In the genomic region with DNA sequence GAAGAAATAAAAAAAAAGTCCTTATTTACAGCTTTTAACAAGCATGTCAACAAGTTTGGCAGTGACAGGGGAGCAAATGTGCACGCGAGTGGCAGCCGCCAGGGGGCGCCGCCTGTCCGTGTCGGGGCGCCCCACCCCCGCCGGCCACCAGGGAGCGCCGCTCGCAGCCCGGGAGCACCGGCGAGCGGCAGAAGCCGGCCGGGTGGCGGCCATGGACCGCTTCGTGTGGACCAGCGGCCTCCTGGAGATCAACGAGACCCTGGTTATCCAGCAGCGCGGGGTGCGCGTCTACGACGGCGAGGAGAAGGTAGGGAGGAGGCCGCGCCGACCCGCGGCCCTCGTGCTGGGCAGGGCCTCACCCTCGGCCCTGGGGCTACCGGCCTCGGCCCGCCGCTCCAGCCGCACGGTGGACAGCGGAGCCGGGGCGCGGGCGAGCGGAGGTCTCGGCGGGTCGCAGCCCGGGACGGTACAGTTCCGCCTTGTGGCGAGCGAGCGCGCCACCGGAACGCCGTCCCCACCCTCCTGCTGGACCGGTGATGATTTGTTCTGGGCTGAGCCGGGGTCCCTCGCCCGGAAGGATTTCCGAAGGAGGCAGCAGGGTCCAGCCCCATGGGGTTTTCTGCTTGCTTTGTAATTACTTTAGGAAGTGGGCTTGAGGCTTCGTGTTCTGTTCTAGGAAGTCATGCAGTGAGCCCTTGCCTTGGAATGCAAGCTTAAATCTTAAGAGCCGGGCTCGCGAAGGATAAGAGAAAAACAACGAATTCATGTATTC, we compare ENCODE assay signal across 8 mouse cellular contexts. TPM values are rescaled to one million over a fixed set of nuclear protein-coding genes. Genes with fewer than 3 reads are reported as not detected.
DNase-seq lines count a peak whose midpoint lies in the region; ATAC-seq and TF ChIP-seq lines count a peak whose summit lies in the region.

A gene (plus strand): TSS at position 150 of the 772 bp plus-strand sequence.

- no peaks in the 10 kb centered on the region for H3K9me3 ChIP-seq in hindbrain, postnatal 0 days (ENCODE audit: low read length)

- peak within 1 kb of the TSS; percentile 99 for H3K27ac ChIP-seq in gastrocnemius, adult 2 months
- H3K27ac ChIP-seq in hindbrain, postnatal 0 days = peak within 1 kb of the TSS; percentile 98
- H3K27ac ChIP-seq in left cerebral cortex, adult 2 months = peak within 1 kb of the TSS; percentile 98

- intact Hi-C loops in gastrocnemius, adult 2 months (cut with DNase I) = loop anchor here (2.0 to 10.0 kb wide), 2 partner anchors 112 to 184 kb away; no protein-coding TSS in a partner anchor
- intact Hi-C loops in left cerebral cortex, adult 2 months (cut with DNase I) = loop anchor here (1.0 to 2.0 kb wide), 4 partner anchors 26 to 218 kb away; a partner anchor contains a TSS

- peak within 1 kb of the TSS; percentile 97 for H3K4me3 ChIP-seq in gastrocnemius, adult 2 months
- H3K4me3 ChIP-seq in hindbrain, postnatal 0 days (ENCODE audit: low read length) = peak within 1 kb of the TSS; percentile 83
- H3K4me3 ChIP-seq in left cerebral cortex, adult 2 months = peak within 1 kb of the TSS; percentile 94

- peaks cover 5% of the 10 kb centered on the region; the same call in 1 of the 2 replicates for H3K4me1 ChIP-seq in hindbrain, postnatal 0 days (ENCODE audit: insufficient read depth, low read length)

- under 1% methylated on average over 67 of the region's 73 CpGs for WGBS in hindbrain, postnatal 0 days

- H3K27me3 ChIP-seq in hindbrain, postnatal 0 days (ENCODE audit: insufficient read depth, low read length) = no peaks in the 10 kb centered on the region

- H3K9ac ChIP-seq in hindbrain, postnatal 0 days (replicated peaks; ENCODE audit: low read length) = peak within 1 kb of the TSS; percentile 93

- TF ChIP-seq CTCF in gastrocnemius, adult 2 months (IDR thresholded peaks at IDR 0.05) = peak; percentile 99
- peak; percentile 78 for TF ChIP-seq CTCF in hindbrain, postnatal 0 days (IDR thresholded peaks at IDR 0.05; ENCODE audit: low read depth)
- TF ChIP-seq CTCF in left cerebral cortex, adult 2 months (IDR thresholded peaks at IDR 0.05) = peak; percentile 98

- ATAC-seq in hindbrain, postnatal 0 days = peak; percentile 97
- ATAC-seq in megakaryocyte, adult 5-6 weeks (ENCODE audit: poor library complexity, severe bottlenecking) = peak; percentile 95

- peak within 1 kb of the TSS; percentile 86 for H3K4me2 ChIP-seq in hindbrain, postnatal 0 days (ENCODE audit: low read depth, low read length)

- no peaks in the 10 kb centered on the region for H3K36me3 ChIP-seq in hindbrain, postnatal 0 days (ENCODE audit: insufficient read depth, low read length)

- peak; percentile 65 for DNase-seq in WW6 (ENCODE audit: low read depth, low spot score)
- peak; percentile 82 to 94 for DNase-seq in cerebellum, postnatal 4 days (ENCODE audit: low spot score in 2 of 2)
- peak; percentile 93 for DNase-seq in gastrocnemius, adult 2 months
- DNase-seq in hindbrain, postnatal 0 days (ENCODE audit: low spot score) = peak; percentile 93
- DNase-seq in left cerebral cortex, adult 2 months (ENCODE audit: extremely low spot score in 1 of 2, low spot score in 2 of 2) = peak; percentile 87 to 93
- DNase-seq in right cerebral cortex, adult 2 months (ENCODE audit: low spot score in 2 of 2) = peak; percentile 84 to 89
- DNase-seq in urinary bladder, postnatal 14 days (ENCODE audit: low spot score) = peak; percentile 88

RNA-seq across cellular contexts. Expression of the gene that starts here (rescaled TPM):
- 10 to 100 TPM; 31.6 to 31.8 TPM for total RNA-seq in gastrocnemius, adult 2 months (2021)
- total RNA-seq in hindbrain, postnatal 0 days (2014; rRNA removed) = 26.7 and 29.9 TPM in 2 replicates
- 39.0 and 40.3 TPM in 2 replicates for polyA plus RNA-seq in hindbrain, postnatal 0 days (2015; fragmentation: Nextera tagmentation; extraction: Ambion mirVana)
- total RNA-seq in left cerebral cortex, adult 2 months (2021) = 10 to 100 TPM; 23.6 to 25.7 TPM
- 47.5 and 49.8 TPM in 2 replicates for total RNA-seq in megakaryocyte, adult 5-6 weeks (2015)
- 43.9 and 47.3 TPM in 2 replicates for total RNA-seq in megakaryocyte, adult 5-6 weeks (2017)

Comparison
In these comparisons a context has a peak if more than half of its experiments do, and no peak if none do; other contexts are left out.
1. Peak in every context shown above with its lines: DNase-seq, ATAC-seq, H3K4me3 ChIP-seq and H3K27ac ChIP-seq.